Mouse (Mus musculus) ES-Bruce4 (cell line): ENCODE data around the gene Spsb4. TPM values are rescaled to one million over a fixed set of nuclear protein-coding genes. Genes with fewer than 3 reads are reported as not detected.
"Not testable (repeated sequence)": the region's sequence is repeated elsewhere in the genome, so short reads cannot be mapped to it uniquely, and the experiment has no call there.

ENCODE experiments used
- H3K27ac ChIP-seq: 2 replicates; pipeline ENCODE4 v1.5.1; 2012; ENCODE audit warnings: low read length, inconsistent platforms; ENCODE audit not compliant: insufficient read depth
- H3K27me3 ChIP-seq: 2 replicates; pipeline ENCODE4 v1.6.1; 2012; ENCODE audit warnings: mild to moderate bottlenecking, low read length, inconsistent platforms; ENCODE audit not compliant: control insufficient read depth, poor library complexity, insufficient read depth, severe bottlenecking
- H3K36me3 ChIP-seq: 2 replicates; pipeline ENCODE4 v1.6.1; 2012; ENCODE audit warnings: inconsistent platforms, mild to moderate bottlenecking, low read length, moderate library complexity; ENCODE audit not compliant: control insufficient read depth, poor library complexity, insufficient read depth, severe bottlenecking
- H3K4me1 ChIP-seq: one replicate; pipeline ENCODE4 v1.8.1; 2011; ENCODE audit warnings: low read length; ENCODE audit not compliant: control insufficient read depth, insufficient read depth
- H3K4me3 ChIP-seq: 2 replicates; pipeline ENCODE4 v1.5.1; 2011; ENCODE audit warnings: low read depth, mild to moderate bottlenecking, low read length
- H3K9ac ChIP-seq: 2 replicates; pipeline ENCODE4 v1.6.1; 2012; ENCODE audit warnings: low read depth, mild to moderate bottlenecking, inconsistent platforms; ENCODE audit not compliant: poor library complexity, severe bottlenecking
- H3K9me3 ChIP-seq: replicated peaks from 2 replicates; pipeline ENCODE4 v1.6.1; 2012; ENCODE audit warnings: mild to moderate bottlenecking, low read length, inconsistent platforms; ENCODE audit not compliant: control insufficient read depth, poor library complexity, insufficient read depth, severe bottlenecking
- CTCF ChIP-seq: IDR thresholded peaks from one replicate; pipeline ENCODE4 v1.8.1; 2011; ENCODE audit warnings: low read depth, low read length
- EP300 ChIP-seq: IDR thresholded peaks from 2 replicates; pipeline ENCODE4 v1.6.1; 2011; ENCODE audit warnings: low read depth, low read length; ENCODE audit not compliant: insufficient read depth
- POLR2A ChIP-seq: IDR thresholded peaks from one replicate; pipeline ENCODE4 v1.8.1; 2011; ENCODE audit warnings: low read length; ENCODE audit not compliant: insufficient read depth
- polyA plus RNA-seq: library from polyadenylated mRNA; stranded (reverse); fragments of >200 nt; gene quantifications from 2 replicates; pipeline ENCODE4 v1.2.4, GENCODE M21; 2011; ENCODE audit warnings: low read depth; ENCODE audit not compliant: missing spikeins, insufficient read depth, insufficient read length

The Spsb4 gene
- polyA plus RNA-seq, 1 experiment = 1.9 TPM

DNA sequence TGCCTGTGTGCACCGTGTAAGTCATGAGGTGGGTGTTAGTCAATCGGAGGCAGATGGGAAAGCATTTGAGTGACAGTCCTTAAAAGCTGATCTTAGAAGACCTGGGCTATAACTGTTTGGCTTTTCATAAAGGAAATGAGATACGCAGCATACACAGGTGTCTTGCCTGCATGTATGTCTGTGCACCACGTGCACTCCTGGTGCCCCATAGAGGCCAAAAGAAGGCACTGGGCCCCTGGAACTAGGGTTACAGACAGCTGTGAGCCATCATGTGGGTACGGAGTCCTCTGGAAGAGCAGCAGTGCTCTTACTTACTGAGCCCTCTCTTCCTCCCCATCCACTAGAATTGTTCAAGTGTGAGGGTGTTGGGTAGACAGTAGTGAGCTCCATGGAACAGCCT lies 70.1 kb downstream of the Spsb4 start:
- Histone ChIP-seq H3K27me3 (no peaks in the 10 kb centered on the region), H3K9ac (no peak overlapping the region), H3K27ac (no peak overlapping the region), H3K4me3 (no peak overlapping the region), H3K9me3 (no peaks in the 10 kb centered on the region), H3K36me3 (no peaks in the 10 kb centered on the region), H3K4me1 (no peaks in the 10 kb centered on the region)
- TF ChIP-seq EP300 (no peak), POLR2A (no peak), CTCF (no peak)

DNA sequence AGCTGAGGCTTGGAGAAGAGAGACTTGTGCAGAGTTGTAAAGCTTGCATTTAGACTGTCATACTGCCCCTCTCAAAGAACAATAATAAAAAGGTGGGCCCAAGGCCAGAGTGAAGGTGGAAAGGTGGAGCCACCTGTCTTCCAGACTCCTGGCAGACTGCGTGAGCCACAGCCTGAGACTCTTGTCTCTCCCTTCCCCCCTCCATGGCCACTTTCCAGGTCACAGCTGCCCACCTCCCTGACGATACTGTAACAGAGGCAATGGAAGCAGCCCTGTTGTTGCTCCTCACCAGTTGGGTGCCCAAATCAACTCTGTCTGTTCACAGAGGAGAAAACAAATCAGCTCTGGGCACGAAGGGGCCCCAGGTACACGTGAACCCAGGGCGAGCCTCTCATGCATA lies 71.5 kb downstream of the Spsb4 start:
- Histone ChIP-seq H3K4me1 (no peaks in the 10 kb centered on the region), H3K9ac (no peak overlapping the region), H3K9me3 (no peaks in the 10 kb centered on the region), H3K36me3 (no peaks in the 10 kb centered on the region), H3K27ac (no peak overlapping the region), H3K4me3 (no peak overlapping the region), H3K27me3 (no peaks in the 10 kb centered on the region)
- TF ChIP-seq POLR2A (no peak), CTCF (no peak), EP300 (no peak)

DNA sequence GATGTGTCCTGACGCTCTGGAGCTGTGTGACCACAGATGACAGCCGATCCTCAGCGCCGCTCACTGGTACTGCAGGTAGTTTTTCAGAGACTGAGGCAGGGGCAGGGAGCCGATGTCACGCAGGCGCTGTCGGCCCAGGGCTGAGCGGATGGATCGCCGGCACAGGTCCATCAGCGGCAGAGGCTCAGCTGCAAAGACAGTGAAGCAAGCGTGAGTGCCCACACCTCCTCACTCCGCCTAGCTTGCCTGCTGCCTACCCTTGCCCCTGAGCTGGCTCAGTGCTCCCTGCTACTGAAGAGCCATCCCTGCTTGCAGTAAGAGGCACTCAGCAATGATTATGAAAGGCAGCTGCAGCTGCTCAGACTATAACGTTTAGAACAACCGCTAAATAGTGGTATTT lies 74.1 kb downstream of the Spsb4 start:
- Histone ChIP-seq H3K4me3 (peak overlapping the region; percentile 48), H3K9me3 (no peaks in the 10 kb centered on the region), H3K4me1 (no peaks in the 10 kb centered on the region), H3K9ac (no peak overlapping the region), H3K36me3 (no peaks in the 10 kb centered on the region), H3K27me3 (no peaks in the 10 kb centered on the region), H3K27ac (no peak overlapping the region)
- TF ChIP-seq CTCF (no peak), POLR2A (no peak), EP300 (no peak)

DNA sequence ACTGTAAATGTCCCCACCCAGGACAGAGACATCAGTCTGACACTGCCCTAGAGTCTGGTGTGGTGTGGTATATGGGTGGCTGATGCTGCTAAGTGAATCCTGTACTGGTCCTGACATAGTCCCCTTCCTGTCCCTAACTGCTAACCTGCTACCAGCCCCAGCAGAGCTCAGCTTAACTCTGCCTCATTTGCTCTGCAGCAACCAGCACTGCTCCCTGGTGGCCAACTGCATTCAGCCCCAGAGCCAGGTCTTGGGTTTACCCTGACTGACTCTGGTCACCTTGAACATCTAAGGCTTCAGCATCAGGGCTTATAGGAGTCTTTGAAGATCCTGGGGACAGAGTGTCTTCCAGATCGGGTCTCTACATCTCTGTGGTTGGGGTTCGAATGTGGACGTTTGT lies 75.7 kb downstream of the Spsb4 start:
- H3K9ac ChIP-seq = no peak overlapping the region
- no peak overlapping the region for H3K27ac ChIP-seq
- H3K27me3 ChIP-seq = no peaks in the 10 kb centered on the region
- TF ChIP-seq CTCF (peak; percentile 3), EP300 (no peak), POLR2A (no peak)
- no peaks in the 10 kb centered on the region for H3K9me3 ChIP-seq
- H3K4me3 ChIP-seq = no peak overlapping the region
- no peaks in the 10 kb centered on the region for H3K36me3 ChIP-seq
- H3K4me1 ChIP-seq = no peaks in the 10 kb centered on the region

DNA sequence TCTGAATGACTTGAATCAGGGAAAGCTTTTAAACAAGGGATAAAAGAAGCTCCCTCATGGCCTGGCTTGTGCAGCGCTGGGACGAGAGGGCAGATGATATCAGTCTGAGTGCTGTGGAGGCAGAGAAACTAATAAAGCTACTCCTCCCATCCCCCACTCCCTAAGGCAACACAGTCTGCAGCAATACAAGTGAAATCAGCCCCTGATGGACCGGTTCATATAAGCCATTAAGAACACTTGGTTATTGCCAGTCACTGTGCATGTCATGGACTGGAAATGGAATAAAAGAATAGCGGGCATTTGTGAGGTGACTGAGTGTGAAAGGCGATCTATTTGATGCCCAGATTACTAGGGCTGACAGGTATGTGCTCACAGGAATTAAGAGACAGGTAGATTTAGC lies 79.8 kb downstream of the Spsb4 start:
- Histone ChIP-seq H3K36me3 (no peaks in the 10 kb centered on the region), H3K9ac (no peak overlapping the region)
- TF ChIP-seq POLR2A = no peak
- no peak for TF ChIP-seq CTCF
- no peak for TF ChIP-seq EP300

DNA sequence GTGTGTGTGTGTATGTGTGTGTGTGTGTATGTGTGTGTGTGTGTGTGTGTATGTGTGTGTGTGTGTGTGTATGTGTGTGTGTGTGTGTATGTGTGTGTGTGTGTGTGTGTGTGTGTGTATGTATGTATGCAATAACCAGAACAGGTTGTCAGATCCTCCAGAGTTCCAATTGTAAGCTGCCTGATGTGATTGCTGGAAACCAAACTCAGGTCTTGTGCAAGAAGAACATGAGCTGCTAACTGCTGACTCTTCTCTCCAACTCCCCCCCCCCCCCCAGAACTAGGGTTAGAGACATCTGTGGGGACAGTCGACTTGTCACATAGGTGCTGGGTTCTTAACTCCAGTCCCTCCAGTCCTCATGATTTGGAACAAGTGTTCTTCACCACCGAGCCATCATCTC lies 82.2 kb downstream of the Spsb4 start:
- not testable (repeated sequence) for H3K9me3 ChIP-seq, H3K4me3 ChIP-seq, H3K4me1 ChIP-seq, H3K9ac ChIP-seq, H3K27me3 ChIP-seq, H3K27ac ChIP-seq, H3K36me3 ChIP-seq

More for the DNA sequence above, 79.8 kb downstream of the Spsb4 start:
- Histone ChIP-seq H3K27me3 (no peaks in the 10 kb centered on the region), H3K27ac (no peak overlapping the region), H3K4me1 (no peaks in the 10 kb centered on the region), H3K9me3 (no peaks in the 10 kb centered on the region), H3K4me3 (no peak overlapping the region)
